28 mouse cellular contexts compared by ENCODE assay signal in genomic region chr10:12608634-12609033, GRCm38 (mm10).
"Had no signal": no experiment of that assay in that cellular context is flagged by ENCODE, and none has a peak within 500 bp of the region (broad histone marks: within the 10 kb centered on the region; RNA-seq: fewer than 3 reads in every experiment).

No protein-coding gene starts in this region.

- H3K4me1 ChIP-seq: heart, embryonic 10.5 days; heart, embryonic 12.5 days; hindbrain, embryonic 10.5 days; hindbrain, embryonic 12.5 days; kidney, embryonic 15.5 days; limb, embryonic 10.5 days; limb, embryonic 12.5 days; liver, embryonic 15.5 days had no signal

- H3K4me3 ChIP-seq: gastrocnemius, adult 2 months; heart, embryonic 10.5 days; heart, embryonic 12.5 days; hindbrain, embryonic 10.5 days; hindbrain, embryonic 12.5 days; kidney, embryonic 15.5 days; limb, embryonic 10.5 days; limb, embryonic 12.5 days; liver, embryonic 13.5 days; liver, embryonic 15.5 days had no signal

- H3K4me2 ChIP-seq: heart, embryonic 12.5 days; hindbrain, embryonic 12.5 days; hindbrain, embryonic 14.5 days; kidney, embryonic 15.5 days; limb, embryonic 12.5 days; liver, embryonic 11.5 days; liver, embryonic 13.5 days; liver, embryonic 15.5 days had no signal

- H3K27me3 ChIP-seq: heart, embryonic 12.5 days; hindbrain, embryonic 12.5 days; kidney, embryonic 15.5 days; limb, embryonic 12.5 days; liver, embryonic 13.5 days; liver, embryonic 15.5 days had no signal

- ATAC-seq: hindbrain, embryonic 16.5 days; inflammation-experienced regulatory T-cells, adult 6 months; intestine, embryonic 16.5 days had no signal

- DNase-seq: gastrocnemius, adult 2 months; gastrocnemius, postnatal 10 days; gastrocnemius, postnatal 25 days; heart, adult 18-20 months; heart, postnatal 10 days; heart, postnatal 4 days; kidney, adult 11 months; kidney, adult 2 months; kidney, adult 9 months; kidney, postnatal 14 days; kidney, postnatal 36 days; layer of hippocampus, postnatal 36 days; liver; liver, embryonic 13.5 days had no signal

- H3K36me3 ChIP-seq: heart, embryonic 10.5 days; heart, embryonic 12.5 days; hindbrain, embryonic 10.5 days; hindbrain, embryonic 12.5 days; kidney, embryonic 15.5 days; limb, embryonic 10.5 days; limb, embryonic 12.5 days; liver, embryonic 13.5 days; liver, embryonic 15.5 days had no signal

- H3K9me3 ChIP-seq: heart, embryonic 10.5 days; heart, embryonic 12.5 days; hindbrain, embryonic 10.5 days; hindbrain, embryonic 12.5 days; kidney, embryonic 15.5 days; limb, embryonic 10.5 days; limb, embryonic 12.5 days; liver, embryonic 13.5 days; liver, embryonic 15.5 days had no signal

- H3K27ac ChIP-seq: gastrocnemius, adult 2 months; heart, embryonic 10.5 days; hindbrain, embryonic 10.5 days; hindbrain, embryonic 12.5 days; hindbrain, embryonic 14.5 days; kidney, embryonic 15.5 days; kidney, postnatal 0 days; limb, embryonic 10.5 days; limb, embryonic 12.5 days; liver, embryonic 13.5 days; liver, embryonic 15.5 days had no signal

- H3K9ac ChIP-seq: heart, embryonic 12.5 days; hindbrain, embryonic 12.5 days; hindbrain, embryonic 14.5 days; kidney, embryonic 15.5 days; limb, embryonic 12.5 days; liver, embryonic 13.5 days; liver, embryonic 15.5 days had no signal
